Mouse (Mus musculus) embryo, embryonic 10.5 days (tissue): ENCODE measurements around the gene Tmem200b.
A peak's percentile ranks its signal among the peaks of the same experiment; 100 is the strongest.

Experiments used
- DNase-seq: peaks from one replicate; pipeline ENCODE4 v3.0.0-alpha.2; 2015; ENCODE audit warnings: low spot score

Tmem200b gene

GRCm38 (mm10) chr4:131950657-131951056, 29.1 kb downstream of the Tmem200b start:
- peak; percentile 46 for DNase-seq

GRCm38 (mm10) chr4:131957161-131957560, 35.6 kb downstream of the Tmem200b start:
- no peak for DNase-seq

- peak; percentile 34 for DNase-seq
These were observed 47.3 kb downstream of the Tmem200b start for GRCm38 (mm10) chr4:131968873-131969272.

GRCm38 (mm10) chr4:131970244-131970853, 48.8 kb downstream of the Tmem200b start:
- no peak for DNase-seq
